Mouse (Mus musculus) embryonic facial prominence, embryonic 15.5 days (tissue): ENCODE data around the gene Tmem230. TPM values are rescaled to one million over a fixed set of nuclear protein-coding genes. Genes with fewer than 3 reads are reported as not detected.

ENCODE experiments used
- ATAC-seq: fragments of 200-750 bp; cut with Nextera tagmentation; 2 replicates; pipeline ENCODE4 v1.8.0; 2017; ENCODE audit warnings: low read depth, moderate TSS enrichment; ENCODE audit not compliant: insufficient number of reproducible peaks, low FRiP score, low TSS enrichment
- H3K27ac ChIP-seq: fragments of 300-500 bp; sonication (generic); replicated peaks from 2 replicates; pipeline ENCODE4 v1.5.1; 2015; ENCODE audit warnings: mild to moderate bottlenecking, inconsistent platforms
- H3K27me3 ChIP-seq: fragments of 300-500 bp; sonication (generic); 2 replicates; pipeline ENCODE4 v1.6.1; 2015; ENCODE audit warnings: inconsistent platforms
- H3K36me3 ChIP-seq: fragments of 300-500 bp; sonication (generic); 2 replicates; pipeline ENCODE4 v1.6.1; 2015; ENCODE audit warnings: mild to moderate bottlenecking, inconsistent platforms
- H3K4me1 ChIP-seq: fragments of 300-500 bp; sonication (generic); 2 replicates; pipeline ENCODE4 v1.6.1; 2015; ENCODE audit warnings: inconsistent platforms
- H3K4me2 ChIP-seq: fragments of 300-500 bp; sonication (generic); replicated peaks from 2 replicates; pipeline ENCODE4 v1.6.1; 2015; ENCODE audit warnings: mild to moderate bottlenecking, inconsistent platforms
- H3K4me3 ChIP-seq: fragments of 300-500 bp; sonication (generic); replicated peaks from 2 replicates; pipeline ENCODE4 v1.5.1; 2015; ENCODE audit warnings: mild to moderate bottlenecking, inconsistent platforms
- H3K9ac ChIP-seq: fragments of 300-500 bp; sonication (generic); 2 replicates; pipeline ENCODE4 v1.6.1; 2015; ENCODE audit warnings: inconsistent platforms
- H3K9me3 ChIP-seq: fragments of 300-500 bp; sonication (generic); replicated peaks from 2 replicates; pipeline ENCODE4 v1.6.1; 2016; ENCODE audit warnings: inconsistent platforms
- WGBS: fragments of 180-500 bp; shearing (Covaris S2); methylation state at CpG from one replicate; pipeline ENCODE4 v1.1.7; 2015; 5-methylcytosine and 5-hydroxymethylcytosine counted together
- polyA plus RNA-seq: library from polyadenylated mRNA; unstranded; fragments of >200 nt; fragmentation: Nextera tagmentation; extraction: Ambion mirVana; gene quantifications from 2 replicates; pipeline ENCODE4 v1.2.1, GENCODE M21; 2015

Gene Tmem230
- polyA plus RNA-seq, 1 experiment from 2014 or later = 53.8 TPM

DNA sequence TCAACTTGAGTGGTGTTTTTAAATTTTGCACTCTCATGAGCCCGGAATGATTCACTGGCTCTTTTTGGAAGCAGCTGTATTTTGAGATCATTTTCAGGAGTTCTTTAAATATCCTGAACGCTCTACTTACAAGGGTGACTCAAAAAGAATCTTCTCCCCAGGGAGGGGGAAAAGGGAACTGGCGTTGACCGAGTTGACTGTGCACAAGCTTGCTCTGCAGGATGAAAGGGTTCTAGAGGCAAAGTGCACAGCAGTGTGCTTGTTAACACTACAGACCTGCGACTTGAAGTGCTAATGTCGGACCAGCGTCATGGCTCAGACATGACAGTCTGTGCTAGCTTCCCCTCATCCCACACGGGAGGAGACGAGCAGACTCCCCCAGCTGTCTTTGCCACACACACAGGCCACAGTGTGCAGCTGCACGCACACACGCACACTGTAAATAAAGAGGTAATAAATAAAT, 26.0 kb downstream of the Tmem230 start:
- H3K36me3 ChIP-seq = no peaks in the 10 kb centered on the region
- H3K27me3 ChIP-seq = no peaks in the 10 kb centered on the region
- no peak overlapping the region for H3K9ac ChIP-seq
- WGBS = 58% methylated on average over 11 of the region's 11 CpGs
- no peaks in the 10 kb centered on the region for H3K4me1 ChIP-seq
- ATAC-seq = no peak
- no peaks in the 10 kb centered on the region for H3K9me3 ChIP-seq
- H3K27ac ChIP-seq = no peak overlapping the region
- H3K4me2 ChIP-seq = no peak overlapping the region
- H3K4me3 ChIP-seq = no peak overlapping the region

DNA sequence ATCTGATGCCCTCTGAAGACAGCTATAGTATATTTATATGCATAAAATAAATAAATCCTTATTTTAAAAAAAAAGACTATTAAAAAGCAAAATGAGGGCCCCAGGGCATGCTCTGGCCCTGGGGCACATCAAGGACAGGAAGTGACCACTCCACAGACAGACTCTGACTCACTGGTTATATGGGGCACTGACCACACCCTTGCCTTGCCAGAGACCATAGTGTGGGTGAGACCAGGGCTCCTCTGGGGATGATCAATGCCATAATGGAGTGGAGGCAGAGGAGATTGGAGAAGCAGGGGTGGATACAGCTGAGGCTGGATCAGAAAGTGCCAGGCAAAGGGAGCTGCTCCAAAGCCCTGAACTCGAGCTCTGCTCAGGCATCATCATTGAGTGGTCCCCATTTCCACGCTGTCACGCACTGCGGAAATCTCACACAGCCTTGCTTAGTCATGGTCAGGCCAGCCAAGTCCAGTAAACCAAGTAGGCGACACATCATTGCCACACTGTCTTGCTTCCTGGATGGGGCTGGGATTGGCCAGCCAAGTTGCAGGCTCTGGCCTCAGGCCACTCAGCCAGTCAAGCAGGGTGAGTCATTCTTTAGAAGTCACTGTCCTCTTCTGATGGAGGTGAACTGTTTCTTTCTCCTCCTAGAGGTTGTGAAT, 35.5 kb downstream of the Tmem230 start:
- Histone ChIP-seq H3K9ac (no peak overlapping the region), H3K27ac (no peak overlapping the region), H3K27me3 (no peaks in the 10 kb centered on the region), H3K4me2 (no peak overlapping the region), H3K36me3 (no peaks in the 10 kb centered on the region), H3K4me1 (no peaks in the 10 kb centered on the region), H3K9me3 (no peaks in the 10 kb centered on the region), H3K4me3 (no peak overlapping the region)
- ATAC-seq = no peak
- 86% methylated on average over 5 of the region's 5 CpGs for WGBS

DNA sequence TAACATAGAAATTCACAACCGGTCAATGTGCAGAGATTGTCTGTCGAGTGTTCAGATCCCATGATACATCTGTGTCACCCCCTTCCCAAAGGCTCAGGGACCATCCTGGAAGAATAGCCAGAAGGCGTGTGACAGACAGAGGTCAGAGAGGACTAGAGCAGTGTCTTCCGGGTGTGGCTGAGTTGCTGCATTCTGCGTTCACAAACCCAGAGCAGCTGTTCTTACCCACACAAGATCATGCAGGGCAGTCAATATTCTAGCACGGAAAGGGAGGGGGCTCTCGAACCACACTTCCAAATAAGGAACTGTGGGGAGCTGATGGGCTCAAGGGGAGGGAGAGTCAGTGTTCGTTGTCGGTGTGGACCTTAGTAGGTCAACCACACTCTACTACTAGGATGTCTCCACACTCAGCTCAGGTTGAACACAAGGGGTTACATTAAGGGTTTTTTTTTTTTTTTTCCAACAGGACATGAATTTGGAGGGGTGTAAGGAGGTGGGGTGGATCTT, 36.7 kb downstream of the Tmem230 start:
- Histone ChIP-seq H3K4me3 (no peak overlapping the region), H3K27ac (no peak overlapping the region), H3K27me3 (no peaks in the 10 kb centered on the region), H3K4me1 (no peaks in the 10 kb centered on the region), H3K36me3 (no peaks in the 10 kb centered on the region), H3K9me3 (no peaks in the 10 kb centered on the region), H3K9ac (no peak overlapping the region), H3K4me2 (no peak overlapping the region)
- ATAC-seq = no peak
- WGBS = 78% methylated on average over 9 of the region's 9 CpGs

DNA sequence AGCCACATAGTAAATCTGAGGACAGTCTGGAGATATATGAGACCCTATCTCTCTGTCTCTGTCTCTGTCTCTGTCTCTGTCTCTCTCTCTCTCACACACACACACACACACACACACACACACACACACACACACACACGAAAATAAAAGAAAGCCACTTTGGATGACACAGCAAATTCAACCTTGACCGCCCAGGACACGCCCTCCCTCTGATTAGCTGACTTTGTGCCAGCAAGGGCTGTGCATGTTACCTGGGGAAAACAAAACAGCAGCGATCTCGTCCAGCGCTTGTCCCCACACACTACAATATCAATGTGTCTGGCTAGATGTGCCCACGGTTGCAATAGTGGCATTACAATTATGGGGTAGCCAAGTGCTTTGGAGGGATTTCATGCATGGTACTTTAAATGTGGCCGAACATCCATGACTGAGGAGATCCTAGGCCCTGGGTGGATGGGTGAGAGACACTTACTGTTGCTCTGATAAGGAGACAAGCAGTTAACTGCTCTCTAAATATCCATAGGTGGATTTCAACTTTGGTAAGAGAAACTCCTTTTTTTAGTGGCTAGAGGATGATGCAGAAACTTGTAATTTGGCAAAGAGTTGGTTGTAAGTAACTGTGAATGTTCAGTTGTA, 39.2 kb downstream of the Tmem230 start:
- ATAC-seq = no peak
- no peaks in the 10 kb centered on the region for H3K9me3 ChIP-seq
- H3K27me3 ChIP-seq = no peaks in the 10 kb centered on the region
- no peak overlapping the region for H3K27ac ChIP-seq
- H3K4me1 ChIP-seq = no peaks in the 10 kb centered on the region
- WGBS = 72% methylated on average over 8 of the region's 8 CpGs
- H3K4me3 ChIP-seq = no peak overlapping the region
- no peaks in the 10 kb centered on the region for H3K36me3 ChIP-seq
- no peak overlapping the region for H3K9ac ChIP-seq
- H3K4me2 ChIP-seq = no peak overlapping the region

- ATAC-seq = no peak
- 73% methylated on average over 16 of the region's 16 CpGs for WGBS
Observed at GRCm38 (mm10) chr2:132206316-132206881, 41.2 kb downstream of the Tmem230 start.

GRCm38 (mm10) chr2:132205549-132205948, 42.1 kb downstream of the Tmem230 start:
- H3K27me3 ChIP-seq = no peaks in the 10 kb centered on the region
- no peaks in the 10 kb centered on the region for H3K4me1 ChIP-seq
- 76% methylated on average over 4 of the region's 4 CpGs for WGBS
- no peak overlapping the region for H3K9ac ChIP-seq
- no peak overlapping the region for H3K27ac ChIP-seq
- H3K36me3 ChIP-seq = no peaks in the 10 kb centered on the region
- H3K9me3 ChIP-seq = no peaks in the 10 kb centered on the region
- no peak overlapping the region for H3K4me2 ChIP-seq
- H3K4me3 ChIP-seq = no peak overlapping the region
- ATAC-seq = no peak

More at GRCm38 (mm10) chr2:132206316-132206881, 41.2 kb downstream of the Tmem230 start:
- Histone ChIP-seq H3K9me3 (no peaks in the 10 kb centered on the region), H3K9ac (no peak overlapping the region), H3K4me3 (no peak overlapping the region), H3K27ac (no peak overlapping the region), H3K27me3 (no peaks in the 10 kb centered on the region), H3K4me1 (no peaks in the 10 kb centered on the region), H3K4me2 (no peak overlapping the region), H3K36me3 (no peaks in the 10 kb centered on the region)

DNA sequence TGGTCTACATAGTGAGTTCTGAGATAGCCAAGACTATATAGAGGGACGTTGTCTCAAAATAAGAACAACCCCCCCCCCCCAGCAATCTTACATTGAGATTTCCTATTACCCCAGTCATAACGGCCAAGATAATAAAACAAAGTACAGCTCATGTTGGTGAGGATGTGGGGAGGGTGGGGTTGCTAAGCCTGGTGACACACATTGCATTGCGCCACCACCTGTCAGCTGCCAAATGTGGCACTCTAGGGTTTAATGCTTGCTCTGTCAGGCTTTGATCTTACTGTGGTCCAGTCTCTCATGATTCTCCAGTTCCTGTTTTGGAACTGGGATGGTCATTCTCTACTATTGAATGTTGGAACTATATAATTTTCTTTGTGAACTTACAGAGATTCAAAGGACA, 43.8 kb downstream of the Tmem230 start:
- Histone ChIP-seq H3K4me1 (no peaks in the 10 kb centered on the region), H3K4me3 (no peak overlapping the region), H3K9ac (no peak overlapping the region), H3K9me3 (no peaks in the 10 kb centered on the region), H3K27me3 (no peaks in the 10 kb centered on the region), H3K4me2 (no peak overlapping the region), H3K36me3 (no peaks in the 10 kb centered on the region), H3K27ac (no peak overlapping the region)
- whole genome bisulfite sequencing = 80% methylated on average over 3 of the region's 3 CpGs
- ATAC-seq = no peak

GRCm38 (mm10) chr2:132203186-132203585, 44.4 kb downstream of the Tmem230 start:
- ATAC-seq = no peak
- Histone ChIP-seq H3K27ac (no peak overlapping the region), H3K4me2 (no peak overlapping the region), H3K9ac (no peak overlapping the region), H3K9me3 (no peaks in the 10 kb centered on the region), H3K4me1 (no peaks in the 10 kb centered on the region), H3K36me3 (no peaks in the 10 kb centered on the region), H3K4me3 (no peak overlapping the region), H3K27me3 (no peaks in the 10 kb centered on the region)
- 67% methylated on average over 3 of the region's 3 CpGs for WGBS

- Histone ChIP-seq H3K27ac (no peak overlapping the region), H3K9ac (no peak overlapping the region), H3K9me3 (no peaks in the 10 kb centered on the region), H3K4me2 (no peak overlapping the region), H3K27me3 (no peaks in the 10 kb centered on the region), H3K4me1 (no peaks in the 10 kb centered on the region), H3K4me3 (no peak overlapping the region), H3K36me3 (no peaks in the 10 kb centered on the region)
- ATAC-seq = no peak
- 89% methylated on average over 9 of the region's 9 CpGs for WGBS
Observed at GRCm38 (mm10) chr2:132198017-132198933, 49.3 kb downstream of the Tmem230 start.

DNA sequence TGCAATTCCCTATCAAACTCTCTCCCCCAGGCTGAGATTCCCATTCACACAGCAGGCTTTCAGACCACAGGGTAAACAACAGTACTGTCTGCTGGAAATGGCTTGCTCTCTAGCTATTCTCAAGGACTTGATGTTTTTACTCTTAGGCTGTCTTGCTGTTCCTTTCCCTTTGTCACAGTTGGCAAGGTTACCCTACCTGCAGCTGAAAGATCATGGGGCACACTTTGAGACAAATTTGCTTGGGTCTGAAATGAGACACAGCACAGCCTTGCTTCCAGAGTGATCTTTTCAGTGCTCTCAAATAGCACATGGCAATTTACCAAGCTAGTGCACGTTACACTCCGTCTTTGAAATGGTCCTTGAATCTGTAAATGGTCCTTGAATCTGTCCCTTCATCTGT, 52.0 kb downstream of the Tmem230 start:
- H3K9ac ChIP-seq = no peak overlapping the region
- no peaks in the 10 kb centered on the region for H3K4me1 ChIP-seq
- H3K27ac ChIP-seq = no peak overlapping the region
- H3K36me3 ChIP-seq = no peaks in the 10 kb centered on the region
- no peak overlapping the region for H3K4me3 ChIP-seq
- H3K27me3 ChIP-seq = no peaks in the 10 kb centered on the region
- no peak for ATAC-seq
- H3K9me3 ChIP-seq = no peaks in the 10 kb centered on the region
- 83% methylated on average over 2 of the region's 2 CpGs for WGBS
- no peak overlapping the region for H3K4me2 ChIP-seq

DNA sequence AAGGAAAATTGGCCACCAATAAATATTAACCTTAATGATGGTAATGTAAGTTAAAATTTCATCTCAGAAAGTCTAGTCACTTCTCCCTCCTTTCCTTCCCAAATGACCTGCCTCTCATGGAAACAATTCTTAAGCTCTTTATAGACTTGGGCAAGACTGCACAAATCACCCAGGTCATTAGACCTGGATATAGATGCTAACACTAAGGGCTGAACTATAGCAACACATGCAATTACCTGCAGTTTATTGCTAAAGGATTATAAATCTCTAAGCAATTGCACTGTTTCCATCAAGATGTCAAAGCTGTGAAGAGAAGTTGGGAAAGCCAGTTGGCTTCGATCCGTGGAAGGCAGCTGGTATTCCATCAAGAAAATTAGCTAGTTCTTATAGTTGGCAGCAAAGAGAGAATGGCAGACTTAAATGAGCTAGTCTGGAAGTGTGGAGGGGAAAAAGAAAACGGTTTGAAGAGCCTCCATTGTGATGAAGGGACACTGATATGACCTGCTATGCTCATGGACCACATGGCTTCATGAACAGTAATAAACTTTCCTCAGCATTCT, 56.9 kb downstream of the Tmem230 start:
- Histone ChIP-seq H3K9ac (no peak overlapping the region), H3K27me3 (no peaks in the 10 kb centered on the region), H3K4me2 (no peak overlapping the region), H3K4me3 (no peak overlapping the region), H3K36me3 (no peaks in the 10 kb centered on the region), H3K27ac (no peak overlapping the region), H3K9me3 (no peaks in the 10 kb centered on the region), H3K4me1 (no peaks in the 10 kb centered on the region)
- ATAC-seq = no peak
- WGBS = 77% methylated on average over 3 of the region's 3 CpGs
